Comparison of ENCODE assay signal across 22 mouse cellular contexts in the genomic region with DNA sequence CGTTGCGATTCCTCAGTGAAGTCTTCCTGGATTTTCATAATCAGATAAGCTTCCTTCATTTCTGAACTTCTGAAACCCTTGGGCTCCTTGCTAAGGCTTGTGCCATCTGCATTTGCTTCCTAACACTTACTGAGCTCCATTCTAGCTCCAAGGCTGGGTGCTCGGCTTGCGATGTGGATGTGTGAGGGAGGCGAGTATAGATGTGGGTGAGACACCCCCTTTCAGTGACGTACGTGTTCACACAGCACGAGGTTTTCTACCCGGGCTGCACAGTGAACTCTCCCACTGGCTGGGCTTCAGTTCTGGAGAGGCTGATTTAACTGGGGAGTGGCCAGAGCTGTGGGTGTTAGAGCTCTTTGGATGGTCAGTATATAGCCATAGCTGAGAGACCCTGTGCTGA.
"Had no signal": no experiment of that assay in that cellular context is flagged by ENCODE, and none has a peak within 500 bp of the region (broad histone marks: within the 10 kb centered on the region; RNA-seq: fewer than 3 reads in every experiment).

No protein-coding gene starts in this region.

- H3K9me3 ChIP-seq: liver, embryonic 15.5 days; lung, embryonic 15.5 days; midbrain, embryonic 13.5 days; neural tube, embryonic 13.5 days; neural tube, embryonic 15.5 days had no signal

- H3K27me3 ChIP-seq: liver, embryonic 15.5 days; lung, embryonic 15.5 days; megakaryocyte, embryonic 14.5 days; midbrain, embryonic 13.5 days; neural tube, embryonic 13.5 days; neural tube, embryonic 15.5 days had no signal

- ATAC-seq: liver, postnatal 0 days; lung, postnatal 0 days; midbrain, embryonic 13.5 days; midbrain, embryonic 16.5 days had no signal

- H3K27ac ChIP-seq: liver, embryonic 15.5 days; lung, embryonic 15.5 days; macrophage; midbrain, embryonic 13.5 days; neural tube, embryonic 13.5 days; neural tube, embryonic 15.5 days had no signal

- H3K9ac ChIP-seq: liver, embryonic 15.5 days; liver, postnatal 0 days; lung, embryonic 15.5 days; midbrain, embryonic 13.5 days; neural tube, embryonic 13.5 days; neural tube, embryonic 15.5 days had no signal

- H3K4me2 ChIP-seq: liver, embryonic 15.5 days; lung, embryonic 15.5 days; midbrain, embryonic 11.5 days; midbrain, embryonic 13.5 days; neural tube, embryonic 13.5 days; neural tube, embryonic 15.5 days had no signal

- H3K4me3 ChIP-seq: liver, embryonic 15.5 days; lung, embryonic 15.5 days; megakaryocyte, embryonic 14.5 days; midbrain, embryonic 13.5 days; myocyte; neural tube, embryonic 13.5 days; neural tube, embryonic 15.5 days had no signal

- DNase-seq: liver, postnatal 0 days; lung, adult 2 months; lung, postnatal 14 days; lung, postnatal 36 days; retina, postnatal 1 day; right cerebral cortex, postnatal 25 days; right cerebral cortex, postnatal 4 days; spleen, adult 18-20 months; thymus, adult 18-20 months; thymus, postnatal 14 days; thymus, postnatal 36 days had no signal
